In genomic region chr7:73596415-73596814, GRCm38 (mm10) we compare ENCODE assay signal across 9 mouse cellular contexts. TPM values are rescaled to one million over a fixed set of nuclear protein-coding genes. Genes with fewer than 3 reads are reported as not detected.
A peak's percentile ranks its signal among the peaks of the same experiment; 100 is the strongest.
DNase-seq lines count a peak whose midpoint lies in the region; ATAC-seq and TF ChIP-seq lines count a peak whose summit lies in the region.
"Had no signal": no experiment of that assay in that cellular context is flagged by ENCODE, and none has a peak within 500 bp of the region (broad histone marks: within the 10 kb centered on the region; RNA-seq: fewer than 3 reads in every experiment).

No protein-coding gene starts in this region.

- no peak for TF ChIP-seq CTCF in lung, embryonic 14.5 days (IDR thresholded peaks at IDR 0.05; ENCODE audit: low read depth)

- H3K4me2 ChIP-seq in lung, embryonic 14.5 days: no peak overlapping the region
- H3K4me2 ChIP-seq in embryonic facial prominence, embryonic 14.5 days (ENCODE audit: low read depth, low read length): 0 out of 2 replicates have a peak overlapping the region, but pooled peaks have one; percentile 23
- H3K4me2 ChIP-seq in intestine, embryonic 15.5 days (replicated peaks): peak overlapping the region; percentile 62; the same call in 1 of the 2 replicates
- no peak overlapping the region for H3K4me2 ChIP-seq in neural tube, embryonic 13.5 days

- H3K36me3 ChIP-seq in lung, embryonic 14.5 days (ENCODE audit: insufficient read depth): no peaks in the 10 kb centered on the region
- no peaks in the 10 kb centered on the region for H3K36me3 ChIP-seq in embryonic facial prominence, embryonic 14.5 days (ENCODE audit: control insufficient read depth, insufficient read depth, low read length)
- no peaks in the 10 kb centered on the region for H3K36me3 ChIP-seq in intestine, embryonic 15.5 days
- H3K36me3 ChIP-seq in neural tube, embryonic 13.5 days: no peaks in the 10 kb centered on the region

- ATAC-seq in lung, embryonic 14.5 days (ENCODE audit: insufficient read depth): no peak
- no peak for ATAC-seq in embryonic facial prominence, embryonic 14.5 days (ENCODE audit: low read depth)
- no peak for ATAC-seq in intestine, embryonic 15.5 days
- no peak for ATAC-seq in neural tube, embryonic 13.5 days (ENCODE audit: low read depth)

- WGBS in lung, embryonic 14.5 days: 43% methylated on average over 2 of the region's 2 CpGs
- 29% methylated on average over 2 of the region's 2 CpGs for WGBS in embryonic facial prominence, embryonic 14.5 days
- 47% methylated on average over 2 of the region's 2 CpGs for WGBS in intestine, embryonic 15.5 days
- 56% methylated on average over 2 of the region's 2 CpGs for WGBS in neural tube, embryonic 13.5 days

- H3K27me3 ChIP-seq in lung, embryonic 14.5 days (ENCODE audit: insufficient read depth, low read length): no peaks in the 10 kb centered on the region
- H3K27me3 ChIP-seq in embryonic facial prominence, embryonic 14.5 days (replicated peaks; ENCODE audit: control insufficient read depth, insufficient read depth, low read length): no peaks in the 10 kb centered on the region
- no peaks in the 10 kb centered on the region for H3K27me3 ChIP-seq in intestine, embryonic 15.5 days (replicated peaks)
- H3K27me3 ChIP-seq in neural tube, embryonic 13.5 days: no peaks in the 10 kb centered on the region

- H3K9me3 ChIP-seq in lung, embryonic 14.5 days (ENCODE audit: low read depth, low read length): no peaks in the 10 kb centered on the region
- H3K9me3 ChIP-seq in embryonic facial prominence, embryonic 14.5 days (ENCODE audit: control insufficient read depth, low read length): 0 out of 2 replicates have a peak, but pooled peaks cover 8% of the 10 kb centered on the region
- H3K9me3 ChIP-seq in intestine, embryonic 15.5 days: no peaks in the 10 kb centered on the region
- H3K9me3 ChIP-seq in neural tube, embryonic 13.5 days: no peaks in the 10 kb centered on the region

- H3K9ac ChIP-seq in lung, embryonic 14.5 days: no peak overlapping the region
- no peak overlapping the region for H3K9ac ChIP-seq in embryonic facial prominence, embryonic 14.5 days (ENCODE audit: low read depth, low read length)
- H3K9ac ChIP-seq in intestine, embryonic 15.5 days: no peak overlapping the region
- H3K9ac ChIP-seq in neural tube, embryonic 13.5 days: 0 out of 2 replicates have a peak overlapping the region, but pooled peaks have one; percentile 64

- H3K4me1 ChIP-seq in lung, embryonic 14.5 days (ENCODE audit: insufficient read depth): peaks cover 19% of the 10 kb centered on the region
- H3K4me1 ChIP-seq in embryonic facial prominence, embryonic 14.5 days (ENCODE audit: control insufficient read depth, insufficient read depth, low read length): peaks cover 30% of the 10 kb centered on the region
- H3K4me1 ChIP-seq in intestine, embryonic 15.5 days (replicated peaks): peaks cover 28% of the 10 kb centered on the region; the same call in 1 of the 2 replicates
- peaks cover 49% of the 10 kb centered on the region for H3K4me1 ChIP-seq in neural tube, embryonic 13.5 days (replicated peaks)

- no peak for DNase-seq in lung, embryonic 14.5 days
- DNase-seq in lung, postnatal 36 days: no peak
- DNase-seq in embryonic facial prominence, embryonic 14.5 days (ENCODE audit: low spot score): no peak
- no peak for DNase-seq in urinary bladder, adult 18-20 months (ENCODE audit: low spot score in 2 of 2)
- DNase-seq in kidney, adult 18-20 months: no peak
- no peak for DNase-seq in lung, postnatal 14 days
- DNase-seq: adrenal gland, adult 8-10 months had no signal

- H3K4me3 ChIP-seq in lung, embryonic 14.5 days (ENCODE audit: low read depth, low read length): no peak overlapping the region
- no peak overlapping the region for H3K4me3 ChIP-seq in embryonic facial prominence, embryonic 14.5 days (ENCODE audit: low read depth, low read length)
- H3K4me3 ChIP-seq in intestine, embryonic 15.5 days (replicated peaks): no peak overlapping the region
- no peak overlapping the region for H3K4me3 ChIP-seq in neural tube, embryonic 13.5 days

- peak overlapping the region; percentile 97 for H3K27ac ChIP-seq in lung, embryonic 14.5 days (ENCODE audit: low read depth)
- H3K27ac ChIP-seq in embryonic facial prominence, embryonic 14.5 days (replicated peaks; ENCODE audit: low read depth, low read length): peak overlapping the region; percentile 94
- H3K27ac ChIP-seq in intestine, embryonic 15.5 days: peak overlapping the region; percentile 89
- peak overlapping the region; percentile 92 for H3K27ac ChIP-seq in neural tube, embryonic 13.5 days (replicated peaks)

RNA-seq across cellular contexts. Expression of gene Chd2, which starts 54.8 kb away (rescaled TPM):
- 58.7 and 62.1 TPM in 2 replicates for polyA plus RNA-seq in lung, embryonic 14.5 days (2014; fragmentation: Nextera tagmentation; extraction: Ambion mirVana)
- polyA plus RNA-seq in embryonic facial prominence, embryonic 14.5 days (2014; fragmentation: Nextera tagmentation; extraction: Ambion mirVana): 39.5 and 54.6 TPM in 2 replicates
- polyA plus RNA-seq in intestine, embryonic 15.5 days (2015; fragmentation: Nextera tagmentation; extraction: Ambion mirVana): 39.3 and 46.0 TPM in 2 replicates
- 34.6 and 45.5 TPM in 2 replicates for polyA plus RNA-seq in neural tube, embryonic 13.5 days (2015; fragmentation: Nextera tagmentation; extraction: Ambion mirVana)

Comparison
In these comparisons a context has a peak if more than half of its experiments do, and no peak if none do; other contexts are left out.
1. H3K4me2 ChIP-seq: peak in embryonic facial prominence, embryonic 14.5 days (single experiment) and intestine, embryonic 15.5 days (single experiment); none in lung, embryonic 14.5 days (single experiment) and neural tube, embryonic 13.5 days (single experiment).
2. Peak in every context shown above with its lines, with median percentiles within 50 percentile points of each other: H3K27ac ChIP-seq.